Mouse (Mus musculus): ENCODE results near the gene Acsm3. TPM values are rescaled to one million over a fixed set of nuclear protein-coding genes. Genes with fewer than 3 reads are reported as not detected.

The Acsm3 gene
- polyA plus RNA-seq, 1 experiment from 2014 or later: 0.32 TPM

- no peak overlapping the region for H3K4me2 ChIP-seq
Measured at GRCm38 (mm10) chr7:119800991-119801390, 40.3 kb downstream of the Acsm3 start.

GRCm38 (mm10) chr7:119807396-119807795, 46.7 kb downstream of the Acsm3 start:
- peaks cover 47% of the 10 kb centered on the region for H3K36me3 ChIP-seq

More at GRCm38 (mm10) chr7:119800991-119801390, 40.3 kb downstream of the Acsm3 start:
- H3K9ac ChIP-seq: no peak overlapping the region
- peaks cover 25% of the 10 kb centered on the region for H3K36me3 ChIP-seq
- no peak for ATAC-seq (ENCODE audit: insufficient number of reproducible peaks, insufficient read depth, low FRiP score, low TSS enrichment, low read depth)
- H3K27me3 ChIP-seq: no peaks in the 10 kb centered on the region
- WGBS: 86% methylated on average over 3 of the region's 3 CpGs
- no peaks in the 10 kb centered on the region for H3K9me3 ChIP-seq
- no peaks in the 10 kb centered on the region for H3K4me1 ChIP-seq
- H3K4me3 ChIP-seq: no peak overlapping the region
- no peak overlapping the region for H3K27ac ChIP-seq

GRCm38 (mm10) chr7:119808723-119809122, 48.0 kb downstream of the Acsm3 start:
- 96% methylated on average over 3 of the region's 3 CpGs for WGBS

More at GRCm38 (mm10) chr7:119807396-119807795, 46.7 kb downstream of the Acsm3 start:
- no peaks in the 10 kb centered on the region for H3K27me3 ChIP-seq
- no peak for ATAC-seq (ENCODE audit: insufficient number of reproducible peaks, insufficient read depth, low FRiP score, low TSS enrichment, low read depth)
- H3K4me3 ChIP-seq: no peak overlapping the region
- no peak overlapping the region for H3K27ac ChIP-seq
- H3K9ac ChIP-seq: no peak overlapping the region
- no peak overlapping the region for H3K4me2 ChIP-seq
- WGBS: 92% methylated on average over 5 of the region's 5 CpGs
- H3K4me1 ChIP-seq: no peaks in the 10 kb centered on the region
- no peaks in the 10 kb centered on the region for H3K9me3 ChIP-seq

GRCm38 (mm10) chr7:119835371-119835770, 74.6 kb downstream of the Acsm3 start:
- ATAC-seq (ENCODE audit: insufficient number of reproducible peaks, insufficient read depth, low FRiP score, low TSS enrichment, low read depth): no peak
- no peaks in the 10 kb centered on the region for H3K27me3 ChIP-seq
- no peak overlapping the region for H3K9ac ChIP-seq
- 86% methylated on average over 1 of the region's 1 CpGs for WGBS
- H3K4me3 ChIP-seq: no peak overlapping the region
- no peak overlapping the region for H3K27ac ChIP-seq
- H3K9me3 ChIP-seq: no peaks in the 10 kb centered on the region
- H3K4me1 ChIP-seq: no peaks in the 10 kb centered on the region
- H3K4me2 ChIP-seq: no peak overlapping the region
- peaks cover 27% of the 10 kb centered on the region for H3K36me3 ChIP-seq

More at GRCm38 (mm10) chr7:119808723-119809122, 48.0 kb downstream of the Acsm3 start:
- no peak overlapping the region for H3K9ac ChIP-seq
- H3K36me3 ChIP-seq: peaks cover 49% of the 10 kb centered on the region
- no peaks in the 10 kb centered on the region for H3K9me3 ChIP-seq
- no peak overlapping the region for H3K4me3 ChIP-seq
- H3K4me1 ChIP-seq: no peaks in the 10 kb centered on the region
- H3K27me3 ChIP-seq: no peaks in the 10 kb centered on the region
- H3K4me2 ChIP-seq: no peak overlapping the region
- no peak overlapping the region for H3K27ac ChIP-seq
- no peak for ATAC-seq (ENCODE audit: insufficient number of reproducible peaks, insufficient read depth, low FRiP score, low TSS enrichment, low read depth)

GRCm38 (mm10) chr7:119835996-119836777, 75.5 kb downstream of the Acsm3 start:
- no peak for ATAC-seq (ENCODE audit: insufficient number of reproducible peaks, insufficient read depth, low FRiP score, low TSS enrichment, low read depth)
- Histone ChIP-seq H3K4me2 (no peak overlapping the region), H3K27me3 (no peaks in the 10 kb centered on the region), H3K36me3 (peaks cover 28% of the 10 kb centered on the region), H3K9me3 (no peaks in the 10 kb centered on the region), H3K27ac (no peak overlapping the region), H3K4me3 (no peak overlapping the region), H3K9ac (no peak overlapping the region), H3K4me1 (no peaks in the 10 kb centered on the region)
- 96% methylated on average over 4 of the region's 4 CpGs for WGBS

Other genes starting within 250 kb of the Acsm3 start
- not detected in 2 replicates for gene Acsm5, start 241.5 kb upstream of the Acsm3 start, polyA plus RNA-seq (2015; fragmentation: Nextera tagmentation; extraction: Ambion mirVana)
- gene Pdilt, start 237.4 kb upstream of the Acsm3 start, polyA plus RNA-seq (2015; fragmentation: Nextera tagmentation; extraction: Ambion mirVana): not detected in 2 replicates
- gene Acsm2, start 206.6 kb upstream of the Acsm3 start, polyA plus RNA-seq (2015; fragmentation: Nextera tagmentation; extraction: Ambion mirVana): not detected in 2 replicates
- gene Acsm1, start 153.9 kb upstream of the Acsm3 start, polyA plus RNA-seq (2015; fragmentation: Nextera tagmentation; extraction: Ambion mirVana): 0.96 TPM in 1 of 2 replicates, not detected in the other
- 3.1 and 10.5 TPM in 2 replicates for gene Acsm4, start 70.9 kb upstream of the Acsm3 start, polyA plus RNA-seq (2015; fragmentation: Nextera tagmentation; extraction: Ambion mirVana)
- gene Thumpd1, start 40.1 kb upstream of the Acsm3 start, polyA plus RNA-seq (2015; fragmentation: Nextera tagmentation; extraction: Ambion mirVana): 78.2 and 83.5 TPM in 2 replicates
- gene Rexo5, start 33.1 kb downstream of the Acsm3 start, polyA plus RNA-seq (2015; fragmentation: Nextera tagmentation; extraction: Ambion mirVana): 23.4 and 29.1 TPM in 2 replicates
- gene Eri2, start 33.1 kb downstream of the Acsm3 start, polyA plus RNA-seq (2015; fragmentation: Nextera tagmentation; extraction: Ambion mirVana): 24.5 and 27.4 TPM in 2 replicates
- gene Lyrm1, start 134.9 kb downstream of the Acsm3 start, polyA plus RNA-seq (2015; fragmentation: Nextera tagmentation; extraction: Ambion mirVana): 10.6 and 12.4 TPM in 2 replicates
- 10.6 and 13.2 TPM in 2 replicates for gene Dcun1d3, start 135.4 kb downstream of the Acsm3 start, polyA plus RNA-seq (2015; fragmentation: Nextera tagmentation; extraction: Ambion mirVana)